Mouse (Mus musculus): ENCODE measurements around the gene Catsperg1. TPM values are rescaled to one million over a fixed set of nuclear protein-coding genes. Genes with fewer than 3 reads are reported as not detected.
"Not testable (repeated sequence)": the region's sequence is repeated elsewhere in the genome, so short reads cannot be mapped to it uniquely, and the experiment has no call there.

The Catsperg1 gene
- polyA plus RNA-seq, 1 experiment from 2014 or later = 2.5 TPM

- H3K27ac ChIP-seq (ENCODE audit: low read depth, low read length); H3K36me3 ChIP-seq (ENCODE audit: control insufficient read depth, insufficient read depth, low read length); H3K27me3 ChIP-seq (replicated peaks; ENCODE audit: control insufficient read depth, insufficient read depth, low read length); H3K9me3 ChIP-seq (ENCODE audit: control insufficient read depth, low read length): not testable (repeated sequence)
- Histone ChIP-seq H3K4me1 (ENCODE audit: control insufficient read depth, insufficient read depth, low read depth, low read length) (peaks cover 12% of the 10 kb centered on the region), H3K4me3 (ENCODE audit: low read length) (peak overlapping the region; percentile 24), H3K4me2 (ENCODE audit: low read length) (peak overlapping the region; percentile 59), H3K9ac (ENCODE audit: low read depth, low read length) (peak overlapping the region; percentile 22; the same call in 1 of the 2 replicates)
- 18% methylated on average over 40 of the region's 40 CpGs for WGBS
- peak; percentile 21 for ATAC-seq
These were observed 867 bp downstream of the Catsperg1 start for GRCm38 (mm10) chr7:29212775-29213560.

GRCm38 (mm10) chr7:29212199-29212765, 1.6 kb downstream of the Catsperg1 start:
- no peaks in the 10 kb centered on the region for H3K27me3 ChIP-seq (replicated peaks; ENCODE audit: control insufficient read depth, insufficient read depth, low read length)
- 11% methylated on average over 26 of the region's 26 CpGs for WGBS
- no peaks in the 10 kb centered on the region for H3K9me3 ChIP-seq (ENCODE audit: control insufficient read depth, low read length)
- peak overlapping the region; percentile 40; the same call in 1 of the 2 replicates for H3K4me3 ChIP-seq (ENCODE audit: low read length)
- H3K27ac ChIP-seq (ENCODE audit: low read depth, low read length) = no peak overlapping the region
- peaks cover 12% of the 10 kb centered on the region for H3K4me1 ChIP-seq (ENCODE audit: control insufficient read depth, insufficient read depth, low read depth, low read length)
- peak overlapping the region; percentile 59 for H3K4me2 ChIP-seq (ENCODE audit: low read length)
- H3K9ac ChIP-seq (ENCODE audit: low read depth, low read length) = no peak overlapping the region
- ATAC-seq = no peak
- no peaks in the 10 kb centered on the region for H3K36me3 ChIP-seq (ENCODE audit: control insufficient read depth, insufficient read depth, low read length)

DNA sequence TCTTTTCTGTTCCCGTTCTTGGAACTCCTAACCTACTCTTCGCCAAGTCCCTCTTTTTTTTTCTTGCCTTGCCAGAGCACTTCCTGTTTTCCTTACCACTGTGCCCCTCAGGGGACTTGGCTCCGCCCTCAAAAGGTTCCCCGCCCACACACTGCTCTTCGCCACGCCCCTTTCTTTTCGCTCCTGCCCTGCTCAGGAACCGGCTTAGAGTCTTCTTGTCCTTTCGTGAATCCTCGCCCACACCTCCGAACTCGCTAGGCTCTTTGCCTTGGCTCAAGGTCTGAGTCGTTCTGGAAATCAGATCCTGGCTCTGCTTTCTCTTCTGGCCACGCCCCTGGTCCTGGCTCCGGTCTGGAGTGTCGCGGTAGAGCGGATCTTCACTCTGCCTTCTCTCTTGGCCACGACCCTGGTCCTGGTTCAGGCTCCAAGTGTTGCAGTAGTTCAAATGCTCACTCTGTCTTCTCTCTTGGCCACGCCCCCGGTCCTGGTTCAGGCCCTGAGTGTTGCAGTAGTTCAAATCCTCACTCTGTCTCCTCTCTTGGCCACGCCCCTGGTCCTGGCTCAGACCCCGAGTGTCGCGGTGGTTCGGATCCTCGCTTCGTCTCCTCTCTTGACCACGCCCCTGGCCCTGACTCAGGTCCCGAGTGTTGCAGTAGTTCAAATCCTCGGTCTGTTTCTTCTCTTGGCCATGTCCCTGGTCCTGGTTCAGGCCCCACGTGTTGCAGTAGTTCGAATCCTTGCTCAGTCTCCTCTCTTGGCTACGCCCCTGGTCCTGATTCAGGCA, 2.2 kb downstream of the Catsperg1 start:
- Histone ChIP-seq H3K36me3 (ENCODE audit: control insufficient read depth, insufficient read depth, low read length) (no peaks in the 10 kb centered on the region), H3K9me3 (ENCODE audit: control insufficient read depth, low read length) (no peaks in the 10 kb centered on the region), H3K27ac (ENCODE audit: low read depth, low read length) (peak overlapping the region; percentile 8; the same call in 1 of the 2 replicates), H3K9ac (ENCODE audit: low read depth, low read length) (peak overlapping the region; percentile 50), H3K27me3 (replicated peaks; ENCODE audit: control insufficient read depth, insufficient read depth, low read length) (no peaks in the 10 kb centered on the region), H3K4me3 (ENCODE audit: low read length) (peak overlapping the region; percentile 40), H3K4me1 (ENCODE audit: control insufficient read depth, insufficient read depth, low read depth, low read length) (peaks cover 12% of the 10 kb centered on the region), H3K4me2 (ENCODE audit: low read length) (peak overlapping the region; percentile 59)
- 6% methylated on average over 34 of the region's 34 CpGs for WGBS
- ATAC-seq = peak; percentile 53

- not testable (repeated sequence) for ATAC-seq; H3K9ac ChIP-seq (ENCODE audit: low read depth, low read length); H3K27me3 ChIP-seq (replicated peaks; ENCODE audit: control insufficient read depth, insufficient read depth, low read length); H3K36me3 ChIP-seq (ENCODE audit: control insufficient read depth, insufficient read depth, low read length); H3K9me3 ChIP-seq (ENCODE audit: control insufficient read depth, low read length)
- Histone ChIP-seq H3K4me3 (ENCODE audit: low read length) (peak overlapping the region; percentile 40), H3K4me2 (ENCODE audit: low read length) (peak overlapping the region; percentile 59), H3K4me1 (ENCODE audit: control insufficient read depth, insufficient read depth, low read depth, low read length) (peaks cover 12% of the 10 kb centered on the region), H3K27ac (ENCODE audit: low read depth, low read length) (peak overlapping the region; percentile 8; the same call in 1 of the 2 replicates)
- 27% methylated on average over 15 of the region's 15 CpGs for WGBS
These were observed 2.8 kb downstream of the Catsperg1 start for GRCm38 (mm10) chr7:29211013-29211412.

DNA sequence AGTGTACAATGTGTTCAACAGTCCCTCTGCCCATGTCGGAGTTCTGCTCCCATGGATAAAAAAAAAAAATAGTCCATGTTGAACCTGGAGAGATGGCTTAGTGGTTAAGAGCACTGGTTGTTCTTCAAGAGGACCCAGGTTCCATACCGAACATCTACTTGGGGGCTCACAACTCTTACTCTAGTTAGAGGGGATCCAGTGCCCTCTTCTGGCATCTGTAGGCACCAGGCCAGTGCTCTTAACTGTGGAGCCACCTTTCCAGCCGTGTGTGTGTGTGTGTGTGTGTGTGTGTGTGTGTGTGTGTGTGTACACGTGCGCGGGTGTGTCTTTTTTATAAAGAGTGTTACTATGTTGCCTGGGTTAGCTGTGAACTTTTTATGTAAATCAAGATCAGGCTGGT, 11.3 kb downstream of the Catsperg1 start:
- no peaks in the 10 kb centered on the region for H3K36me3 ChIP-seq (ENCODE audit: control insufficient read depth, insufficient read depth, low read length)
- H3K27me3 ChIP-seq (replicated peaks; ENCODE audit: control insufficient read depth, insufficient read depth, low read length) = no peaks in the 10 kb centered on the region
- no peaks in the 10 kb centered on the region for H3K9me3 ChIP-seq (ENCODE audit: control insufficient read depth, low read length)
- H3K4me2 ChIP-seq (ENCODE audit: low read length) = no peak overlapping the region
- H3K4me1 ChIP-seq (ENCODE audit: control insufficient read depth, insufficient read depth, low read depth, low read length) = no peaks in the 10 kb centered on the region
- H3K9ac ChIP-seq (ENCODE audit: low read depth, low read length) = no peak overlapping the region
- 89% methylated on average over 6 of the region's 6 CpGs for WGBS
- no peak overlapping the region for H3K27ac ChIP-seq (ENCODE audit: low read depth, low read length)
- no peak overlapping the region for H3K4me3 ChIP-seq (ENCODE audit: low read length)
- ATAC-seq = no peak

- not testable (repeated sequence) for H3K27me3 ChIP-seq (replicated peaks; ENCODE audit: control insufficient read depth, insufficient read depth, low read length); H3K4me1 ChIP-seq (ENCODE audit: control insufficient read depth, insufficient read depth, low read depth, low read length); H3K27ac ChIP-seq (ENCODE audit: low read depth, low read length); ATAC-seq; H3K36me3 ChIP-seq (ENCODE audit: control insufficient read depth, insufficient read depth, low read length); H3K4me2 ChIP-seq (ENCODE audit: low read length); H3K4me3 ChIP-seq (ENCODE audit: low read length); H3K9ac ChIP-seq (ENCODE audit: low read depth, low read length); H3K9me3 ChIP-seq (ENCODE audit: control insufficient read depth, low read length)
- WGBS = 100% methylated on average over 1 of the region's 1 CpGs
These were observed 19.6 kb downstream of the Catsperg1 start for GRCm38 (mm10) chr7:29194230-29194629.

DNA sequence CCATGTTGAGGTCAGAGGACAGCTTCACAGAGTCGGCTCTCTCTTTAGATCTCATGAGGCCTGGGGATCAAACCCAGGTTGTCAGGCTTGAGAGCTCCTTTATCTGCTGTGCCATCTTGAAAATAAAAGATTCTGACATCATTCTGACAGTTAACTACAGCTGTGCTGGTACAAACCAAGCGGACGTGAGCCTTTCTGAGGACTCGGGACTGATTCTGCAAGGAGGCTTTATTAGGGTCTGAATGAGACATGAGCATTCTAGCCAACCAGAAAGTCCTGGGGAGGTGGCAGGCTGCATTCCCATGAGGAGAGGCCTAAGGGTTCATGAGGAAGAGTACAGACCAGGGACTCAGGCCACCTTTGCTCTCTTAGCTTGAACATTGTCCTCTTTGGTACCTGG, 32.5 kb downstream of the Catsperg1 start:
- not testable (repeated sequence) for H3K4me2 ChIP-seq (ENCODE audit: low read length); H3K27me3 ChIP-seq (replicated peaks; ENCODE audit: control insufficient read depth, insufficient read depth, low read length); H3K36me3 ChIP-seq (ENCODE audit: control insufficient read depth, insufficient read depth, low read length); ATAC-seq; H3K4me3 ChIP-seq (ENCODE audit: low read length); H3K9ac ChIP-seq (ENCODE audit: low read depth, low read length); H3K27ac ChIP-seq (ENCODE audit: low read depth, low read length); H3K9me3 ChIP-seq (ENCODE audit: control insufficient read depth, low read length)
- H3K4me1 ChIP-seq (ENCODE audit: control insufficient read depth, insufficient read depth, low read depth, low read length) = peaks cover 17% of the 10 kb centered on the region
- 83% methylated on average over 4 of the region's 4 CpGs for WGBS

GRCm38 (mm10) chr7:29180854-29181236, 33.0 kb downstream of the Catsperg1 start:
- Histone ChIP-seq H3K36me3 (ENCODE audit: control insufficient read depth, insufficient read depth, low read length) (peaks cover 6% of the 10 kb centered on the region), H3K9ac (ENCODE audit: low read depth, low read length) (0 out of 2 replicates have a peak overlapping the region, but pooled peaks have one; percentile 20), H3K4me2 (ENCODE audit: low read length) (peak overlapping the region; percentile 58), H3K9me3 (ENCODE audit: control insufficient read depth, low read length) (no peaks in the 10 kb centered on the region), H3K27me3 (replicated peaks; ENCODE audit: control insufficient read depth, insufficient read depth, low read length) (no peaks in the 10 kb centered on the region), H3K4me1 (ENCODE audit: control insufficient read depth, insufficient read depth, low read depth, low read length) (peaks cover 17% of the 10 kb centered on the region), H3K4me3 (ENCODE audit: low read length) (peak overlapping the region; percentile 74), H3K27ac (ENCODE audit: low read depth, low read length) (peak overlapping the region; percentile 61; the same call in 1 of the 2 replicates)
- no peak; the same call in 1 of the 2 replicates for ATAC-seq
- 41% methylated on average over 5 of the region's 5 CpGs for WGBS

Data from hindbrain, embryonic 16.5 days (tissue).